Mouse (Mus musculus) retina, postnatal 7 days (tissue): Measurements from ENCODE around the gene Lasp1.

Source experiments
- DNase-seq: peaks from one replicate; pipeline ENCODE4 v3.0.0-alpha.2; 2012; ENCODE audit warnings: low read depth, low spot score

Lasp1 gene

GRCm38 (mm10) chr11:97810970-97811369, 12.2 kb downstream of the Lasp1 start:
- DNase-seq: no peak

GRCm38 (mm10) chr11:97811569-97812362, 13.0 kb downstream of the Lasp1 start:
- no peak for DNase-seq

- DNase-seq: peak; percentile 32
Observed at GRCm38 (mm10) chr11:97812491-97812921, 13.7 kb downstream of the Lasp1 start.

GRCm38 (mm10) chr11:97813085-97813484, 14.3 kb downstream of the Lasp1 start:
- DNase-seq: no peak

- DNase-seq: no peak
Observed at GRCm38 (mm10) chr11:97813746-97814515, 15.1 kb downstream of the Lasp1 start.

- no peak for DNase-seq
Observed at GRCm38 (mm10) chr11:97815736-97816135, 16.9 kb downstream of the Lasp1 start.

- no peak for DNase-seq
Observed at GRCm38 (mm10) chr11:97816176-97816575, 17.4 kb downstream of the Lasp1 start.

- DNase-seq: no peak
Observed at GRCm38 (mm10) chr11:97816916-97817315, 18.1 kb downstream of the Lasp1 start.

- DNase-seq: no peak
Observed at GRCm38 (mm10) chr11:97817379-97817778, 18.6 kb downstream of the Lasp1 start.

GRCm38 (mm10) chr11:97818003-97818402, 19.2 kb downstream of the Lasp1 start:
- no peak for DNase-seq

- no peak for DNase-seq
Observed at GRCm38 (mm10) chr11:97818571-97818970, 19.8 kb downstream of the Lasp1 start.

- no peak for DNase-seq
Observed at GRCm38 (mm10) chr11:97819102-97819501, 20.3 kb downstream of the Lasp1 start.

- DNase-seq: no peak
Observed at GRCm38 (mm10) chr11:97819923-97820322, 21.1 kb downstream of the Lasp1 start.

GRCm38 (mm10) chr11:97820840-97821239, 22.0 kb downstream of the Lasp1 start:
- DNase-seq: no peak

- DNase-seq: no peak
Observed at GRCm38 (mm10) chr11:97821401-97822064, 22.7 kb downstream of the Lasp1 start.

- no peak for DNase-seq
Observed at GRCm38 (mm10) chr11:97822840-97823603, 24.2 kb downstream of the Lasp1 start.

GRCm38 (mm10) chr11:97824168-97824567, 25.4 kb downstream of the Lasp1 start:
- DNase-seq: no peak

- DNase-seq: no peak
Observed at GRCm38 (mm10) chr11:97824895-97825294, 26.1 kb downstream of the Lasp1 start.

GRCm38 (mm10) chr11:97825295-97825694, 26.5 kb downstream of the Lasp1 start:
- no peak for DNase-seq

GRCm38 (mm10) chr11:97825971-97826370, 27.2 kb downstream of the Lasp1 start:
- DNase-seq: no peak

- no peak for DNase-seq
Observed at GRCm38 (mm10) chr11:97826414-97826813, 27.6 kb downstream of the Lasp1 start.
